In genomic region chrX:136267720-136268119, GRCm38 (mm10) we compare ENCODE assay signal across 25 mouse cellular contexts. TPM values are rescaled to one million over a fixed set of nuclear protein-coding genes. Genes with fewer than 3 reads are reported as not detected.
A peak's percentile ranks its signal among the peaks of the same experiment; 100 is the strongest.
DNase-seq lines count a peak whose midpoint lies in the region; ATAC-seq and TF ChIP-seq lines count a peak whose summit lies in the region.
"Had no signal": no experiment of that assay in that cellular context is flagged by ENCODE, and none has a peak within 500 bp of the region (broad histone marks: within the 10 kb centered on the region; RNA-seq: fewer than 3 reads in every experiment).

No protein-coding gene starts in this region.

- no peaks in the 10 kb centered on the region for H3K9me3 ChIP-seq in neural tube, embryonic 15.5 days (replicated peaks)
- H3K9me3 ChIP-seq: embryonic facial prominence, embryonic 10.5 days; embryonic facial prominence, embryonic 12.5 days; forebrain, embryonic 10.5 days; forebrain, embryonic 12.5 days had no signal

- H3K27ac ChIP-seq in neural tube, embryonic 15.5 days (replicated peaks): no peak overlapping the region
- H3K27ac ChIP-seq: embryonic facial prominence, embryonic 10.5 days; embryonic facial prominence, embryonic 12.5 days; forebrain, embryonic 10.5 days; forebrain, embryonic 12.5 days had no signal

- H3K4me1 ChIP-seq in neural tube, embryonic 15.5 days: peaks cover 12% of the 10 kb centered on the region

- no peaks in the 10 kb centered on the region for H3K27me3 ChIP-seq in myocyte (ENCODE audit: control insufficient read depth, insufficient read depth, insufficient read length)
- no peaks in the 10 kb centered on the region for H3K27me3 ChIP-seq in neural tube, embryonic 15.5 days (replicated peaks)
- H3K27me3 ChIP-seq: embryonic facial prominence, embryonic 12.5 days had no signal

- peak overlapping the region; percentile 36 for H3K4me2 ChIP-seq in myocyte (ENCODE audit: low read depth)
- H3K4me2 ChIP-seq in neural tube, embryonic 15.5 days: no peak overlapping the region
- H3K4me2 ChIP-seq: embryonic facial prominence, embryonic 12.5 days; forebrain, embryonic 12.5 days had no signal

- WGBS in neural tube, embryonic 15.5 days: 64% methylated on average over 5 of the region's 5 CpGs

- DNase-seq in 3T3-L1 (ENCODE audit: low read depth, low spot score): peak; percentile 78
- DNase-seq in NIH3T3 (ENCODE audit: low read depth): peak; percentile 27
- DNase-seq in R1 (ENCODE audit: low read depth, low spot score): peak; percentile 11
- DNase-seq in spleen, postnatal 14 days (ENCODE audit: low spot score in 2 of 2): no peak
- no peak for DNase-seq in frontal cortex, postnatal 36 days (ENCODE audit: low spot score in 2 of 2)
- DNase-seq: adrenal gland, adult 2 months; adrenal gland, postnatal 10 days; adrenal gland, postnatal 25 days; cerebellum, adult 11 months; cerebellum, adult 18-20 months; cerebellum, adult 8-10 months; cerebellum, adult 9-11 months; cerebellum, postnatal 14 days; cerebellum, postnatal 36 days had no signal

- TF ChIP-seq POLR2A in myocyte (IDR thresholded peaks at IDR 0.05; ENCODE audit: insufficient read length, low read depth): no peak

- no peak overlapping the region for H3K9ac ChIP-seq in neural tube, embryonic 15.5 days (replicated peaks)
- H3K9ac ChIP-seq: embryonic facial prominence, embryonic 12.5 days; forebrain, embryonic 12.5 days had no signal

- H3K4me3 ChIP-seq in myocyte: no peak overlapping the region
- no peak overlapping the region for H3K4me3 ChIP-seq in neural tube, embryonic 15.5 days (replicated peaks)
- H3K4me3 ChIP-seq: embryonic facial prominence, embryonic 10.5 days; embryonic facial prominence, embryonic 12.5 days; erythroblast, embryonic 14.5 days; forebrain, embryonic 10.5 days; forebrain, embryonic 12.5 days had no signal

- H3K79me2 ChIP-seq in myocyte (ENCODE audit: control insufficient read depth, insufficient read depth): no peaks in the 10 kb centered on the region

- H3ac ChIP-seq in myocyte (ENCODE audit: control insufficient read depth, insufficient read length): no peak overlapping the region

- no peaks in the 10 kb centered on the region for H3K36me3 ChIP-seq in myocyte (ENCODE audit: control insufficient read depth, insufficient read depth)
- no peaks in the 10 kb centered on the region for H3K36me3 ChIP-seq in neural tube, embryonic 15.5 days
- H3K36me3 ChIP-seq: embryonic facial prominence, embryonic 12.5 days; forebrain, embryonic 12.5 days had no signal

- ATAC-seq in inflammation-experienced regulatory T-cells, adult 6 months: no peak
- no peak for ATAC-seq in neural tube, embryonic 15.5 days (ENCODE audit: low FRiP score)
- ATAC-seq: forebrain, embryonic 14.5 days; forebrain, embryonic 16.5 days had no signal

TF ChIP-seq in myocyte, 11 proteins besides CTCF, POLR2A, EP300 and RAD21:
- no peak for TF ChIP-seq MAX (IDR thresholded peaks at IDR 0.05; ENCODE audit: low read depth)

RNA-seq across cellular contexts. Expression of gene Bex3, which starts 2.3 kb away (rescaled TPM):
- 197 TPM for polyA plus RNA-seq in myocyte (2012; fragmentation: generic; extraction: Trizol)
- polyA plus RNA-seq in inflammation-experienced regulatory T-cells, adult 6 months (2017; shearing (Covaris generic)): 100 to 1,000 TPM in 1 of 3 experiments, 10 to 100 TPM in 2; 63.7 to 102 (median 77.7) TPM
- polyA plus RNA-seq in neural tube, embryonic 15.5 days (2015; fragmentation: Nextera tagmentation; extraction: Ambion mirVana): 733 and 798 TPM in 2 replicates

RNA-seq across cellular contexts. Expression of gene Tceal9, which starts 22.8 kb away (rescaled TPM):
- polyA plus RNA-seq in myocyte (2012; fragmentation: generic; extraction: Trizol): 98.5 TPM
- polyA plus RNA-seq in inflammation-experienced regulatory T-cells, adult 6 months (2017; shearing (Covaris generic)): 10 to 100 TPM; 59.1 to 92.8 (median 64.8) TPM
- 252 and 274 TPM in 2 replicates for polyA plus RNA-seq in neural tube, embryonic 15.5 days (2015; fragmentation: Nextera tagmentation; extraction: Ambion mirVana)

RNA-seq across cellular contexts. Expression of gene Bex1, which starts 52.4 kb away (rescaled TPM):
- polyA plus RNA-seq in myocyte (2012; fragmentation: generic; extraction: Trizol): 12.6 TPM
- not detected for polyA plus RNA-seq in inflammation-experienced regulatory T-cells, adult 6 months (2017; shearing (Covaris generic))
- polyA plus RNA-seq in neural tube, embryonic 15.5 days (2015; fragmentation: Nextera tagmentation; extraction: Ambion mirVana): 267 and 283 TPM in 2 replicates
- polyA plus RNA-seq: C2C12 had no signal

RNA-seq across cellular contexts. Expression of gene Tceal7, which starts 53.1 kb away (rescaled TPM):
- polyA plus RNA-seq in myocyte (2012; fragmentation: generic; extraction: Trizol): 15.4 TPM
- polyA plus RNA-seq in inflammation-experienced regulatory T-cells, adult 6 months (2017; shearing (Covaris generic)): not detected
- polyA plus RNA-seq in neural tube, embryonic 15.5 days (2015; fragmentation: Nextera tagmentation; extraction: Ambion mirVana): 11.2 and 20.3 TPM in 2 replicates
- polyA plus RNA-seq: adrenal gland, adult 2 months; C2C12; erythroblast, embryonic 14.5 days had no signal

Comparison
In these comparisons a context has a peak if more than half of its experiments do, and no peak if none do; other contexts are left out.
1. DNase-seq: peak in 3T3-L1 (single experiment), NIH3T3 (single experiment) and R1 (single experiment); none in spleen, postnatal 14 days (0 of 2) and frontal cortex, postnatal 36 days (0 of 2).
2. RNA of gene Bex1, which starts 52.4 kb away (polyA plus RNA-seq): 267 to 283 TPM in neural tube, embryonic 15.5 days; 12.6 TPM in myocyte (single experiment) and not detected in inflammation-experienced regulatory T-cells, adult 6 months; every median in the first group is over 10 times any median in the second.